Mouse (Mus musculus) large intestine, adult 2 months (tissue): Measurements from ENCODE around the gene Tubg2. TPM values are rescaled to one million over a fixed set of nuclear protein-coding genes. Genes with fewer than 3 reads are reported as not detected.

Experiments used
- DNase-seq: peaks from one replicate; pipeline ENCODE4 v3.0.0-alpha.2; 2012; ENCODE audit warnings: low read depth, low spot score
- whole genome bisulfite sequencing: fragments of 180-500 bp; shearing (Covaris S2); methylation state at CpG from one replicate; pipeline ENCODE4 v1.1.7; 2018; 5-methylcytosine and 5-hydroxymethylcytosine counted together
- polyA plus RNA-seq: library from polyadenylated mRNA; depleted of rRNA; stranded (reverse); fragments of >200 nt; gene quantifications from 2 replicates; pipeline ENCODE4 v1.2.3, GENCODE M21; 2012; rRNA removed

Tubg2 gene
- polyA plus RNA-seq, 1 experiment: 1.8 TPM

DNA sequence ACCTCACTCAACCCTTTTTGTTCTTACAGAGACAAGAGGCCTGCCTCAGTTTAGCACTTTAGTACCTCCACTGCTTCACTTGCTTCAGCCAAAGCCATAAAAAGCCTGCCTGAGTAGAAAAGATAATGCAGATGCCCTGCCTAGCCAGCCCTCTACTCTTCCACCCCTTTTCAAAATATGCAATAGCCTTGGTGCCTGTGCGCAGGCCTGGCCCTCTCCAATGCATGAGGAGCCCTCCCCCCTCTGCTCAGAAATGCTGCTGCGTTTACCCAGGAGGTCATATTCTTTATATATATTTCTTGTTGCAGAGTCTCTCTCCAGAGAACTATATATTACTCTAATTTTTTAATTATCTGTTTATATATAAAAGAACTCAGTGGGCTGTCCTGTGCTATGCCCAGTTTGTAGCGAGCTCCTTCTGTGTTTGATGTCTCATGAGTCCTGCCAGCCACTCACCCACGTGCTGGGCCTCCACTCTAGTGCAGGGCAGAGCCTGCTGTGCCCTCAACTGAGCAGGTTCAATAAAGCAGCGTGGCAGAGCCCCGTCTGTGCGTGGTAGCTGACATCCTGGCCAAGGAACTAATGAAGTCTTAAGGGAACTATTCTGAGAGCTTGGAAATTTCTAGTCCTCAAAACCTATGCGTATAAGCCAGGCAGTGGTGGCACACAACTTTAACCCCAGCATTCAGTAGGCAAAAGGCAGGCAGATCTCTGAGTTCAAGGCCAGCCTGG lies 34.6 kb downstream of the Tubg2 start:
- 65% methylated on average over 8 of the region's 8 CpGs for WGBS
- DNase-seq: no peak

DNA sequence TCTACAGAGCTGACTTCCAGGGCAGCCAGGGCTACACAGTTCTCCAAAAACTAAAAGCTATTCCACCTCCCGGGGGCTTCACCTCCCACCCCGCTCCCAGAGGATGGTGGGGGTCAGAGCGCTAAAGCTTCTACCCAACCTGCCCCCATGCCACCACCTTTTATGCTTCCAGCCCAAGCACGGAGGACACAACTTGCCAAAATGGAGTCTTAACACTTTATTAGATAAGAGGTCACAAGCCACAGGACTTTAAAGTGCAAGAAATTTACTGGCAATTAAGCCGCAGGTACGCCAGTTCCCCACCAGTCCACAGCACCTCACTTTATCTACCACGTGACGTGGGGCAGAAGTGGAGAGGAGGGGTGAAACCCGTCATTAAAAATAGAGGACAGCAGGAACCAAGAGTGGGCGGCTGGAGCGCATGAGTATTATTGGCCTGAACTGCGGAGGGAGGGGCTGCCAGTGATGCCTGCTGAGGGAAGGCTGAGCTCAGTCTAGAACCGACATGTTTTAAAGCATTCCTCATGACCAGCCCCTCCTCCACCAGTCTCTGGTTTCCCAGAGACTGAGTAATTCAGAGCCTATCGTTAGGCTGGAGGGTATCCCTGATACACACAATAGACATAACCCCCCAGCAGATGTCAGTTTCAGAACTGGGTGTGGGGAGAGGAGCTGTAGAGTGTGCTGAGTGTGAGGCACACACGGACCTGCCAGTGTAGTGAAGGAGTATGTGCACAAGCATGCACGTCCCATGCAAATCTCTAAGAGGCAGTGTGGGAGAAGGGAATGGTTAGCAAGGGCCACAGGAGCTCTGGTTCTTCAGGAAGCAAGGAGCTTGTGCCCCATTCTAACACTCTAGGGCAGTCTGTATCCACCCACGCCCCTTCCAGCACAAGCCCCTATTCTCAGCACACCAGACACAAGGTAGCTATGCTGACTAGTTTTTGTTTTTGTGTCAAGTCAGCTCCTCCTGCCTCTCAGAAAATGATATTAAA lies 35.5 kb downstream of the Tubg2 start:
- no peak for DNase-seq
- 68% methylated on average over 17 of the region's 17 CpGs for whole genome bisulfite sequencing

DNA sequence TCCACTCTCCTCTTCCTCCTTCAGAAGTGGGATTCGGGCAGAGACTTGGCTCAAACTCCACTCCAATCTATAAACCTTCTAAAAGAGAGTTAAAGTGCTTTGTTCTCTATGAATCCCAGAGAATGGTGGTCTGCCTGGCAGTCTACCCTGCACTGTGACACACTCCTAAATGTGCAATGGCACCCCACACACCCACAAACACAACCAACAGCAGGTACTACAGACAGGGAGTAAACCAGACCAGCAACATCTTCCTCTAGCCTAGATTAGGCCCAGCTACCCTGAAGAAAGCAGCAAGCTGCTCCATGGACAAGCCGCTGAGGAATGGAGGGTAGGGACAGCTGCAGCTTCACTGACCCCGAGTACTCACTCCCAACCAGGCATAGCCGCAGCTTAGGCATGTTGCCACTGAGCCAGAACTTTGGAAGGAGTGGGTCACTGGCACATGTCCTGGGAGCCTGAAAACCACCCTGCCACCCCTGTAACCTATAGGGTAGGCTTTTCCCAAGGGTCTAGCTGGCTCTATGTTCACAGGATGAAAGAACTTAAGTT lies 36.3 kb downstream of the Tubg2 start:
- 72% methylated on average over 4 of the region's 4 CpGs for WGBS
- DNase-seq: no peak

DNA sequence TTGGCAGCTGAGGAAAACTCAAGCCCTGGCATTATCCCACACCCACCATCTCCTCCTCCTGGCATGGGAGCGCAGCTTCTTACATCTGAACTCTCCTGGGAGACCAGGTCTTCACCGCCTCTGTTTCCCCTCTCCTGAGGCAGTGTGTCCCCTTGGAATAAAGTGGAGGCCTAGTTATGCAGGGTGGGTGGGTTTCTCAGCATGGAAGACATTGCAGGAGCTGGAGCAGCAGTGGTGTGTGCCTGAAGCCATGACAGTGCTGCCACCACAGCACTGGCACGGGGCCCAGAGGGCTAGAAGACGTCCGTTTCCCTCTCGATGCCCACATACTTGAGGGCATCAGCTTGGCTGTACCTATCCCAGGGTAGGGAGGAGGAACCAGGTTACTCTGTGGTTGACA lies 36.9 kb downstream of the Tubg2 start:
- DNase-seq: no peak

DNA sequence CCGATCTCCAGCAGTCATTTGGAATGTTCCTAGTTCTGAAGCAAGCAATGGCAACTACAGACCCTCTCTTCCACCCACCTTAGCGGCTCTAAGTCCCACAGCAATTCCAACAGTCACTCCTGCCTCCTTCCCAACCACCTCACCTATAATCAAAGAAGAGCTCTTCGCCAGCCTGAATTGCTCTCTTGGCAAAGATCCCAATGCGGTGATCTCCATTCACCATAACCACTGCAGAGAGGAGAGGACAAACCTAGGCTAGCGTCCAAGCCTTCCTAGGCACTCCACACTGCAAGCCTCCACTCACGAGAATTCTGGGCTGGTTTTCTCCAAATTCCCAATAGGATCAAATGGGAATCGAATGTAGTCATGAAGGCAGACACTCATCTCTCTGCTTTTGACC lies 37.4 kb downstream of the Tubg2 start:
- 84% methylated on average over 7 of the region's 7 CpGs for WGBS
- no peak for DNase-seq

More for the DNA sequence above, 36.9 kb downstream of the Tubg2 start:
- 85% methylated on average over 6 of the region's 6 CpGs for WGBS

DNA sequence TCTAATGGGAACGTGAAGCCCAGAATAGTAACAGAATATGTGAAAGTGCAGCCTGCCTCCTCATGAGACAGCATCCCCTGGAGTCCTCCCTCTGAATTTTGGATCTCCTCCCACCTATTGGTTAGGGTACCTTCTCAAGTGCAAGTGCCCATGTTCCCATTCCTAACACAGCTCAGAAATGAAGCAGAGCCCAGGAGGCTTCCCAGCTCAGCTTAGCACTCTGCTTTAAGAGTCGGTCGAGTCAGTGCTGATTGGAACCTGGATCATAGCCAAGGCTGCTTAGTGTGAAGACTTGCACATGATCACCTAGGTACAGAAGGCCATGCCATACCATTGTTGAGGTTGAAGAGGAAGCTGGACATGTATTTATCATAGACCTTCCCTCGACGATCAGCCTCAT lies 38.4 kb downstream of the Tubg2 start:
- 59% methylated on average over 5 of the region's 5 CpGs for WGBS
- DNase-seq: no peak

DNA sequence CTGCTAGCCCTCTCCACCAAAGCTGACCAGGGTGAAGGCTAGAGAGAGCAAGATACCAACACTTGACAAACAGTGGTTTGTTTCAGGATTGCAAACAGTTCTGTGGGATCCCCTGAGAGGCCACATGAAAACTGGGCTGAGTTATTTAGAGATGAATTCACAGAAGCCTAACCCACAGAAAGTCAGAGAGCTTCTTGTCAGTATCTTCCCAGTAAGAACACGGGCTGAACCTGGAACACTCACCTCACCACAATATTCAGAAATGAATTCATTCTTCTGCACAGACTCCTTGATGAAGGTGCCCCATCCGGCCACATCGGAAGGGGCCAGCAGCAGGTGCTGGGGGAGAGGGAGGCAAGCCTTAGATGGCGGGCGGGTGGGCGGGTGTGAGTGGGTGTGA lies 38.9 kb downstream of the Tubg2 start:
- no peak for DNase-seq
- 89% methylated on average over 6 of the region's 6 CpGs for WGBS

DNA sequence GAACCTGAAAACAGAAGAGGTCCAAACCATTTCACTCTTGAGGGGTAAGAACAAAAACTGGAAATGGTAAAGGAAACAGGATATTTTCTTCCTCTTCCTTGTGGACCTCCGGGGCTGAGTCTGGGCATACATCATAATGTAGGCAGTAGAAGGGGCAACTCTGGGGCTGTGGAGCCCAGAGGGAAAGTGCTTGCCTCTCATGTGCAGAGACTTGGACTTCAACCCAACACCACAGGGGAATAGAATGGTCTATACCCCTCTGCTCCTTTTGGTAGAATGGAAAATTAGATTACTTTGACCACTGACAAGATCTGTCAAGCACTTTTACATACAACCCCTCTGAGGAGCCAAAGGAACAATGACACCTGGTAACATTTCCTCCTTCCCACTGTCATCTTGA lies 39.4 kb downstream of the Tubg2 start:
- WGBS: 74% methylated on average over 1 of the region's 1 CpGs
- no peak for DNase-seq

DNA sequence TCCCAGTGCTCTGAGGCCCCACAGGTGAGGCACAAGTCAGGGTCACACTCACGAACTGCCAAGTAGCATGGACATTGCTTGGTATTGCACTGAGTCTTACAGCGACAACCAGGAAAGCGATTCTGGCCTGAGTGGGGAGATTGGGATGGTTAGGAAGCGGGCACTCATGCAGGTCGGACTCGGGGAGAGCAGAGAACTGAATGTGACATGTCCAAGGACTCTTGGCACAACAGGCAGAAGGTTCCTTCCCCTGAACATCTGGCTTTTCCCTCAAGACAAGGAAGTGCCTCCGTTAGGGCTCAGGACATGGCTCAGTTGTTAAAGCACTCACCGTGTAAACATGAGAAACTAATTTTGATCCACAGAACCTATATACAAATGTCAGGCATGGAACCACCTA lies 39.9 kb downstream of the Tubg2 start:
- DNase-seq: no peak
- WGBS: 85% methylated on average over 8 of the region's 8 CpGs

DNA sequence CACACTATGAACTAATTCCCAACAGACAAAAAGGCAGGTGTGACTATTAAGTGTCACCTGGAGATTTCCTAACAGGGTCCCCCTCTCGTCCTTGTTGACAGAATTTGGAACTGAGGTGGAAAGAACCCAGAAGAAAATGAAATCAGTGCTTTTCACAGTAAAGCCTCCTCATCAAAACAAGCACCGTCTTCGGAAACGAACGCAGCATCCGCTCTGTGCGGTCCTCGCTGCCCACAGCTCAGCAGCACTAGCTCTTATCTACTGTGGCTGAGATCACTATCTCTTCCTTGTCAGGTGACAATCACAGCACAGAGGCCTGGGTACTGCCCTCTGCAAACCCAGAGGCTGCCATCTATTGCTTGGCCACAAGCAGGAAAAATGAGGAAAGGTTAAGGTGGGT lies 40.5 kb downstream of the Tubg2 start:
- WGBS: 95% methylated on average over 8 of the region's 8 CpGs

DNA sequence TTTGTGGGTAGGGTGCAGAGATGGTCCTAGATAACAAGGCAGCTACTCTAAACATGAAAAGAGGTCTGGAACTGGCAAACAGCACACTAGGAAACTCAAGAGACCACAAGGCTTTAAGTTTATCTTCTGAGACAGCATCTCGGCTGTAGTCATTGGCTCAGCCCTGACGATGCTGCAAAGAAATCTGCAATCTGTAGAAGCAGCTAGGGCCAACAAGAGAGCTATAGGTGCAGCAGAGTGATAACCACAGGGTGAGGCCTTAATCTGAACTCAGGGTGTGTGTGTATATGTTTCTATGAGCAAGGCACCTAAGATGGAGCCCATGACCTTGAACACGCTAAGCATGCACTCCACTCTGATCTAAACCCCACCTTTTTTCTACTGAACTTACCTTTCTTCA lies 43.8 kb downstream of the Tubg2 start:
- DNase-seq: no peak
- WGBS: 91% methylated on average over 3 of the region's 3 CpGs

More for the DNA sequence above, 40.5 kb downstream of the Tubg2 start:
- DNase-seq: no peak

DNA sequence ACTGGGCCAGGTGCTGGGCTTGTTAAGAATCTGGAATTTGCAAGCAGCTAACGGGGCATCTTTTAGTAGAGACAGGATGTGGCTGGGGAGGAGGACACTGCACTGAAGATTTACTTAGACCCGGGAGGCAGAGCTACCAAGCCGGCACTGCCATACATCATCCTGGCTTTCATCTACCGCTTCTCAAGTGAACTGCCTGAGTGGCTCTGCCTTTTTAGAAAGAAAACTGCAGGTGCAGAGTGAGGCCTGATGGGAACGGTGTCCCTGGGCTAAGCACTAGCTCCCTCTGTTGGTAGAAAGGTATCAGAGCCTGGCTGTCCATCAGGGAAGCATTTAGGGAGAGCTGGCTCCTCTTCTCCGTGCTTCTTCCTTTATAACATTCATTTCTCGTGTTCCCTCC lies 45.3 kb downstream of the Tubg2 start:
- DNase-seq: no peak
- WGBS: 38% methylated on average over 7 of the region's 7 CpGs

Other genes starting within 250 kb of the Tubg2 start
- 102 and 120 TPM in 2 replicates for gene Stat3, start 216.4 kb upstream of the Tubg2 start, polyA plus RNA-seq
- gene Cavin1, start 185.0 kb upstream of the Tubg2 start, polyA plus RNA-seq: 33.4 and 36.4 TPM in 2 replicates
- gene Atp6v0a1, start 146.5 kb upstream of the Tubg2 start, polyA plus RNA-seq: 48.4 and 73.0 TPM in 2 replicates
- 12.9 and 13.6 TPM in 2 replicates for gene Naglu, start 85.9 kb upstream of the Tubg2 start, polyA plus RNA-seq
- 0.26 and 0.29 TPM in 2 replicates for gene Hsd17b1, start 77.5 kb upstream of the Tubg2 start, polyA plus RNA-seq
- 38.1 and 46.5 TPM in 2 replicates for gene Coasy, start 73.3 kb upstream of the Tubg2 start, polyA plus RNA-seq
- 144 and 164 TPM in 2 replicates for gene Mlx, start 68.6 kb upstream of the Tubg2 start, polyA plus RNA-seq
- gene Psmc3ip, start 60.5 kb upstream of the Tubg2 start, polyA plus RNA-seq: 1.3 and 1.7 TPM in 2 replicates
- 53.7 and 67.9 TPM in 2 replicates for gene Retreg3, start 36.0 kb upstream of the Tubg2 start, polyA plus RNA-seq
- gene Tubg1, start 36.0 kb upstream of the Tubg2 start, polyA plus RNA-seq: 14.4 and 17.8 TPM in 2 replicates
- 2.4 and 2.6 TPM in 2 replicates for gene Cntnap1, start 14.6 kb downstream of the Tubg2 start, polyA plus RNA-seq
- 22.9 and 31.4 TPM in 2 replicates for gene Plekhh3, start 15.4 kb downstream of the Tubg2 start, polyA plus RNA-seq
- 9.2 and 16.9 TPM in 2 replicates for gene Ccr10, start 19.5 kb downstream of the Tubg2 start, polyA plus RNA-seq
- 22.1 and 30.6 TPM in 2 replicates for gene Ezh1, start 70.6 kb downstream of the Tubg2 start, polyA plus RNA-seq
- gene Ramp2, start 90.1 kb downstream of the Tubg2 start, polyA plus RNA-seq: 38.9 and 40.8 TPM in 2 replicates
- 80.6 and 82.2 TPM in 2 replicates for gene Vps25, start 97.8 kb downstream of the Tubg2 start, polyA plus RNA-seq
- 4.5 and 5.1 TPM in 2 replicates for gene Wnk4, start 104.7 kb downstream of the Tubg2 start, polyA plus RNA-seq
- gene Cntd1, start 123.1 kb downstream of the Tubg2 start, polyA plus RNA-seq: 0.21 and 0.37 TPM in 2 replicates
- 336 and 344 TPM in 2 replicates for gene Coa3, start 123.2 kb downstream of the Tubg2 start, polyA plus RNA-seq
- gene Becn1, start 146.4 kb downstream of the Tubg2 start, polyA plus RNA-seq: 59.8 and 107 TPM in 2 replicates
- 52.4 and 56.6 TPM in 2 replicates for gene Psme3, start 160.3 kb downstream of the Tubg2 start, polyA plus RNA-seq
- 4.3 and 6.9 TPM in 2 replicates for gene Aoc2, start 169.2 kb downstream of the Tubg2 start, polyA plus RNA-seq
- gene Aoc3, start 174.7 kb downstream of the Tubg2 start, polyA plus RNA-seq: 10.9 and 16.1 TPM in 2 replicates
- 5.1 and 20.6 TPM in 2 replicates for gene G6pc, start 211.7 kb downstream of the Tubg2 start, polyA plus RNA-seq